Mouse (Mus musculus): ENCODE measurements around the gene Kif28. TPM values are rescaled to one million over a fixed set of nuclear protein-coding genes. Genes with fewer than 3 reads are reported as not detected.
"Not testable (repeated sequence)": the region's sequence is repeated elsewhere in the genome, so short reads cannot be mapped to it uniquely, and the experiment has no call there.

Gene Kif28
- polyA plus RNA-seq, 1 experiment from 2014 or later: not detected

DNA sequence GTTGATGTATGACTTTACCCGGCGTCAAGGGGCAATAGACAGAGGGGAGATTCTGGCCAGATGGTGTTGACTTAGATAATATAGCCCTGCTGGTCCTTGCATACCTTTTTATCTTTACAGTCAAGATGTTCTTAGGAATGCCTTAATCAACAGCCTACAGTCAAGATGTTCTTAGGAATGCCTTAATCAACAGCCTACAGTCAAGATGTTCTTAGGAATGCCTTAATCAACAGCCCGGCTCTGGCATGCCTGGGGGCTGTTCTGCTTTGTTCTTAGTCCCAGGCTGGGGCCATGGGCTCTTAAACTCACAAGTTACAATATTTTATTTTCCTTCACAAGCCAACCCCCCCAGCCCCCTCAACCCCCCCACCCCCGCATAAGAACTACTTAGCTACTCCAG is 29.8 kb downstream of the Kif28 start:
- not testable (repeated sequence) for H3K9ac ChIP-seq (replicated peaks; ENCODE audit: low read length); H3K4me2 ChIP-seq (ENCODE audit: low read length); H3K4me1 ChIP-seq (ENCODE audit: control insufficient read depth, insufficient read depth, low read length); H3K36me3 ChIP-seq (ENCODE audit: control insufficient read depth, insufficient read depth, low read length); H3K4me3 ChIP-seq (replicated peaks; ENCODE audit: low read depth, low read length); H3K27me3 ChIP-seq (ENCODE audit: control insufficient read depth, insufficient read depth, low read length); ATAC-seq (ENCODE audit: low FRiP score, low TSS enrichment); DNase-seq; H3K27ac ChIP-seq (replicated peaks; ENCODE audit: low read depth, low read length); H3K9me3 ChIP-seq (ENCODE audit: control insufficient read depth, low read length)
- 97% methylated on average over 4 of the region's 4 CpGs for WGBS

DNA sequence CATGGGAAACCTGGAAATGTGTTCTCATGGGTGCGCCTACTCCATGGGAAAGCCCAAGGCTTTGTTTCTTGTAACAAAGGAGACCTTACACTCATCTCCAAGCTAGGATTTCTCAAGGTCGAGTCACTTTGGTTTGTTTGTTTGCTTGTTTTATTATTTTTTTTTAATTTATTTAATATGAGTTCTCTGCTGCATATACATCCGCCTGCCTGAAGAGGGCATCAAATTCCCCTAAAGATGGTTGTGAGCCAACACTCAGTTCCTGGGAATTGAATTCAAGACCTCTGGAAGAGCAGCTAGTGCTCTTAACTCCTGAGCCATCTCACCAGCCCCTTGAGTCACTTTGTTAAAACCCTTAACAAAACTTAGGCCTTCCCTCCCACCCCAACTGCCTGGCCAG is 31.7 kb downstream of the Kif28 start:
- no peak for DNase-seq
- Histone ChIP-seq H3K4me1 (ENCODE audit: control insufficient read depth, insufficient read depth, low read length) (no peaks in the 10 kb centered on the region), H3K27ac (replicated peaks; ENCODE audit: low read depth, low read length) (no peak overlapping the region), H3K4me3 (replicated peaks; ENCODE audit: low read depth, low read length) (no peak overlapping the region), H3K9me3 (ENCODE audit: control insufficient read depth, low read length) (no peaks in the 10 kb centered on the region), H3K4me2 (ENCODE audit: low read length) (no peak overlapping the region), H3K36me3 (ENCODE audit: control insufficient read depth, insufficient read depth, low read length) (no peaks in the 10 kb centered on the region), H3K27me3 (ENCODE audit: control insufficient read depth, insufficient read depth, low read length) (no peaks in the 10 kb centered on the region), H3K9ac (replicated peaks; ENCODE audit: low read length) (no peak overlapping the region)
- ATAC-seq (ENCODE audit: low FRiP score, low TSS enrichment): no peak
- 85% methylated on average over 3 of the region's 3 CpGs for WGBS

DNA sequence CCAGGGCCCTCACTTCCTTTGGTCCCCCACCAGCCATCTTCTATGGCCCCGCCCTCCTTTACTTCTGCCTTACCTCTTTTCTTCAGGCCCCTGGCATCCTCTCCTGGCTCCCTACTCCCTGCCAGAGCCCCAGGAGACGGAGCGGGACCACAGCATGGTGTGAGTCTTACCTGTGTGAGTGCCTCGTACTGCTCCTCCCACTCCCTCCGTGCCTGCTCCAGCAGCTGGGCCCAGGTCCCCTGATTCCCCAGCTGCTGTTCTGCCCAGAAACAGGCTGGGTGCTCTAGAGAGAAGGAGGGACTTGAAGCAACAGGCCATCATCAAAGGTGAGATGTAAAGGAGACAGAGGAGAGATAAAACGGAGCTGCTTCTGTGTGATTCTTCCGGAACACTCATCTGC is 32.4 kb downstream of the Kif28 start:
- Histone ChIP-seq H3K27ac (replicated peaks; ENCODE audit: low read depth, low read length) (no peak overlapping the region), H3K9me3 (ENCODE audit: control insufficient read depth, low read length) (no peaks in the 10 kb centered on the region), H3K4me1 (ENCODE audit: control insufficient read depth, insufficient read depth, low read length) (no peaks in the 10 kb centered on the region), H3K4me3 (replicated peaks; ENCODE audit: low read depth, low read length) (no peak overlapping the region), H3K36me3 (ENCODE audit: control insufficient read depth, insufficient read depth, low read length) (no peaks in the 10 kb centered on the region), H3K27me3 (ENCODE audit: control insufficient read depth, insufficient read depth, low read length) (no peaks in the 10 kb centered on the region), H3K4me2 (ENCODE audit: low read length) (no peak overlapping the region), H3K9ac (replicated peaks; ENCODE audit: low read length) (no peak overlapping the region)
- no peak for DNase-seq
- 82% methylated on average over 7 of the region's 7 CpGs for WGBS
- ATAC-seq (ENCODE audit: low FRiP score, low TSS enrichment): no peak

DNA sequence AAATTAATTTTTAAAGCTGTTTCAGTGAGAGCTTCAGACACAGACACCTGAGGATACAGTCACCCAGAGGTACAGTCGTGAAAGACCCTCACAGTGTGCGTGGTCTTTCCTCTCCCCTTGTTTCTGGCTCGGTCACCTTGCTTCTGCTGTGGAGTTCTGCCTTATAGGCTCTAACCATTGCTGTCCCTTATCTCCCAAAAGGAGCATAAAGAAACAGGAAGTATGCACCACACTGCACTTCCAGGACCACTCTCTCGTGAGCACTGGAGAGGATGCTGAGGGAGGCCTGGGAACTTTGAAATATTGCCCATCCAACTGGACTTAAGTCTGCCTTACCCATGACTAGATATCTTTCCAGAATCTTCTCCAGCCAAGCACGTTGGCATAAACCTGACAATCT is 34.3 kb downstream of the Kif28 start:
- ATAC-seq (ENCODE audit: low FRiP score, low TSS enrichment) (no peak), DNase-seq (no peak)
- no peaks in the 10 kb centered on the region for H3K27me3 ChIP-seq (ENCODE audit: control insufficient read depth, insufficient read depth, low read length)
- no peak overlapping the region for H3K9ac ChIP-seq (replicated peaks; ENCODE audit: low read length)
- H3K4me3 ChIP-seq (replicated peaks; ENCODE audit: low read depth, low read length): no peak overlapping the region
- 92% methylated on average over 5 of the region's 5 CpGs for WGBS
- no peak overlapping the region for H3K4me2 ChIP-seq (ENCODE audit: low read length)
- no peak overlapping the region for H3K27ac ChIP-seq (replicated peaks; ENCODE audit: low read depth, low read length)
- no peaks in the 10 kb centered on the region for H3K36me3 ChIP-seq (ENCODE audit: control insufficient read depth, insufficient read depth, low read length)
- H3K9me3 ChIP-seq (ENCODE audit: control insufficient read depth, low read length): no peaks in the 10 kb centered on the region
- no peaks in the 10 kb centered on the region for H3K4me1 ChIP-seq (ENCODE audit: control insufficient read depth, insufficient read depth, low read length)

DNA sequence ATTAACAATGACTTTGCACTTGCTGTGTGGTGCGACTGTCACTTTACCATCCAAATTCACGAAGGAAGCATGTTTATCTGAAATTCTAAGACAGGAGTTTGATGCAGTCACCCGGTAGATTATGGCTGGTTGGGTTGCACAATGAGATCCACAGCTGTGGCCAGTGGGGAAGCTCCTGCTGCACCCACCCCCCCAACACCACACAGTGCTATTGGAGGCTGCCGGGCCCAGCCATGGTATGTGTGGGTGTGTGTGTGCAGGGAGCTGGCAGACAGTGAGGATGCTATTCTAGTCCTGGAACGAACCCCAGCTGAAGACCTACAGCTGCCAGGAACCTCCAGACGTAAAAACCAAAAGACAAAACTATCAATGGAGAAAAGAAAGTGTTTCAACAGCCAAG is 35.7 kb downstream of the Kif28 start:
- Histone ChIP-seq H3K36me3 (ENCODE audit: control insufficient read depth, insufficient read depth, low read length) (no peaks in the 10 kb centered on the region), H3K9me3 (ENCODE audit: control insufficient read depth, low read length) (no peaks in the 10 kb centered on the region), H3K4me3 (replicated peaks; ENCODE audit: low read depth, low read length) (no peak overlapping the region), H3K4me1 (ENCODE audit: control insufficient read depth, insufficient read depth, low read length) (no peaks in the 10 kb centered on the region), H3K27ac (replicated peaks; ENCODE audit: low read depth, low read length) (no peak overlapping the region), H3K27me3 (ENCODE audit: control insufficient read depth, insufficient read depth, low read length) (no peaks in the 10 kb centered on the region), H3K9ac (replicated peaks; ENCODE audit: low read length) (no peak overlapping the region), H3K4me2 (ENCODE audit: low read length) (no peak overlapping the region)
- ATAC-seq (ENCODE audit: low FRiP score, low TSS enrichment): no peak
- DNase-seq: no peak
- 87% methylated on average over 6 of the region's 6 CpGs for WGBS

DNA sequence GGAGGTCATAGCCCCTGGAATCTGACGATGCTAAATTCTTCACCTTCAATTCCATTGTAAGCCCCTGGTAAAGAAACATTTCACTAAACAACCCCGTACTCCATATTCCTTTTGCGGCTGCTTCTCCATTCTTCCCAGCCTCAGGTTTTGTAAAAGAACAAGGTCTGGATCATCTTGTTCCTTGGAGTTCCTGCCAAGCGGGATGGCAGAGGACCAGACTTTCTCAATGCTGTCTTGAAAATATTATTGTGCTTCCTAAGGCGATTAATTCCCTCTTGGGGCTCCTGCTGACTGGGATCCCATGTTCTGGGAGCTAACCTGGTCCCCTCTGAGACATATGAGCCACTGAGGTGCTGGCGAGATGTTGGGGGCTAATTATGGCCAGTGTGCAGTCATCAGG is 39.9 kb downstream of the Kif28 start:
- no peak overlapping the region for H3K4me2 ChIP-seq (ENCODE audit: low read length)
- H3K4me1 ChIP-seq (ENCODE audit: control insufficient read depth, insufficient read depth, low read length): no peaks in the 10 kb centered on the region
- DNase-seq: no peak
- H3K27ac ChIP-seq (replicated peaks; ENCODE audit: low read depth, low read length): no peak overlapping the region
- 91% methylated on average over 6 of the region's 6 CpGs for WGBS
- H3K9ac ChIP-seq (replicated peaks; ENCODE audit: low read length): no peak overlapping the region
- H3K4me3 ChIP-seq (replicated peaks; ENCODE audit: low read depth, low read length): no peak overlapping the region
- H3K9me3 ChIP-seq (ENCODE audit: control insufficient read depth, low read length): no peaks in the 10 kb centered on the region
- no peak for ATAC-seq (ENCODE audit: low FRiP score, low TSS enrichment)
- H3K36me3 ChIP-seq (ENCODE audit: control insufficient read depth, insufficient read depth, low read length): no peaks in the 10 kb centered on the region
- H3K27me3 ChIP-seq (ENCODE audit: control insufficient read depth, insufficient read depth, low read length): no peaks in the 10 kb centered on the region

DNA sequence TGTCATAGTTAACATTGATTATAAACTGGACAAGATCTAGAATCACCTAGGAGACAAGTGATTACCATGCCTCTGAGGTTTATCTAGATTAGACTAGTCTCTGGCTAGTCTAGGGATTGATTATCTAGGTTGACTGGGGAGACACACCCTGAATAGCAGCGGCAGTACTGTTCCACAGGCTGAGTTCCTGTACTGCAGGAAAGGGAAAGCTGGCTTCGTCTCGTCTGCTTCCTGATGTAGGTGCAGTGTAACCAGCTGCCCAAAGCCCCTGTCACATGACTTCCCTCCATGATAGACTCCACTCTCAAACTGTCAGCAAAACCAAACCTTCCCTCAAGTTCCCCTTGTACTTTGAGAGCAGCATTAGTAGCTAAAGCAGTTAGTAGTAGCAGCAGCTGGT is 40.9 kb downstream of the Kif28 start:
- WGBS: 83% methylated on average over 3 of the region's 3 CpGs
- Histone ChIP-seq H3K9me3 (ENCODE audit: control insufficient read depth, low read length) (no peaks in the 10 kb centered on the region), H3K27ac (replicated peaks; ENCODE audit: low read depth, low read length) (no peak overlapping the region), H3K4me2 (ENCODE audit: low read length) (no peak overlapping the region), H3K27me3 (ENCODE audit: control insufficient read depth, insufficient read depth, low read length) (no peaks in the 10 kb centered on the region), H3K9ac (replicated peaks; ENCODE audit: low read length) (no peak overlapping the region), H3K4me1 (ENCODE audit: control insufficient read depth, insufficient read depth, low read length) (no peaks in the 10 kb centered on the region), H3K4me3 (replicated peaks; ENCODE audit: low read depth, low read length) (no peak overlapping the region), H3K36me3 (ENCODE audit: control insufficient read depth, insufficient read depth, low read length) (no peaks in the 10 kb centered on the region)
- DNase-seq (no peak), ATAC-seq (ENCODE audit: low FRiP score, low TSS enrichment) (no peak)

DNA sequence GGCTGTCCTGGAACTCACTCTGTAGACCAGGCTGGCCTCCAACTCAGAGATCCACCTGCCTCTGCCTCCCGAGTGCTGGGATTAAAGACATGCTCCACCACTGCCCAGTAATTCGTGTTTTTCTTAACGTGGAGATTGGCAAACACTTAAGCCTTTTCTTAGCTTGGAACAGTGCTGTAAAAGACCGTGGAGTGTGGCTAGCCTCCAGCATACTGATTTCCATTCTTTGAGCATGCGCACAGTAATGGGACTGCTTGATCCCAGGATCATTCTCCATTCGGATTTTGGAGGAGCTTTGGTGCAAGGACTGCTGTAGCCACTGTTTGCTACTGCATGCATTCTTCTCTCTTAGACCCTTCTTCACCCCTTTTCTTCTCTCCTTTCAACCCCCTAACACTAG is 55.6 kb downstream of the Kif28 start:
- ATAC-seq (ENCODE audit: low FRiP score, low TSS enrichment): no peak
- peaks cover 32% of the 10 kb centered on the region for H3K36me3 ChIP-seq (ENCODE audit: control insufficient read depth, insufficient read depth, low read length)
- no peak overlapping the region for H3K4me2 ChIP-seq (ENCODE audit: low read length)
- no peaks in the 10 kb centered on the region for H3K27me3 ChIP-seq (ENCODE audit: control insufficient read depth, insufficient read depth, low read length)
- H3K27ac ChIP-seq (replicated peaks; ENCODE audit: low read depth, low read length): no peak overlapping the region
- DNase-seq: peak; percentile 3
- H3K4me3 ChIP-seq (replicated peaks; ENCODE audit: low read depth, low read length): no peak overlapping the region
- H3K9me3 ChIP-seq (ENCODE audit: control insufficient read depth, low read length): no peaks in the 10 kb centered on the region
- no peaks in the 10 kb centered on the region for H3K4me1 ChIP-seq (ENCODE audit: control insufficient read depth, insufficient read depth, low read length)
- WGBS: 51% methylated on average over 6 of the region's 6 CpGs
- no peak overlapping the region for H3K9ac ChIP-seq (replicated peaks; ENCODE audit: low read length)

DNA sequence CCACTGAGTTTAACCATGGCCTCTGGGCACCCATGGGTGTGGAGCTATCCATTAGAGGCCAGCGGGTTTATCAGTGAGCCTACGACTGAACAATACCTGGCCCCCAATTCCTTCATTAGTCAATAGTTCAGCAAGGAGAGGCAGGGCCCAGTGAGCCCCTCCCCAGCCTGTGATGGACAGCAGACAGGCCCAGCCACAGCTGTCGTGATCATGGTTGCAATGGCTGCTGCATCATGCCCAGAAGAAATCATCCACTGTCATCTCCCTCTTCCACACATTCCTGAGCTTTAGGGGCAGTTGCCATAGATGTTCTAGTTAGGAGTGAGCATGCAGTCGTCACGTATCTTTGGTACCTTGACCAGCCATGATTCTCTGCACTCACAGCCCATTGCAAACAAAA is 56.2 kb downstream of the Kif28 start:
- Histone ChIP-seq H3K9me3 (ENCODE audit: control insufficient read depth, low read length) (no peaks in the 10 kb centered on the region), H3K4me1 (ENCODE audit: control insufficient read depth, insufficient read depth, low read length) (no peaks in the 10 kb centered on the region), H3K4me2 (ENCODE audit: low read length) (no peak overlapping the region), H3K27ac (replicated peaks; ENCODE audit: low read depth, low read length) (no peak overlapping the region), H3K9ac (replicated peaks; ENCODE audit: low read length) (no peak overlapping the region), H3K4me3 (replicated peaks; ENCODE audit: low read depth, low read length) (no peak overlapping the region), H3K27me3 (ENCODE audit: control insufficient read depth, insufficient read depth, low read length) (no peaks in the 10 kb centered on the region), H3K36me3 (ENCODE audit: control insufficient read depth, insufficient read depth, low read length) (peaks cover 36% of the 10 kb centered on the region)
- WGBS: 72% methylated on average over 5 of the region's 5 CpGs
- no peak for ATAC-seq (ENCODE audit: low FRiP score, low TSS enrichment)
- DNase-seq: no peak
